Mouse (Mus musculus) lung, postnatal 14 days (tissue): Measurements from ENCODE around the gene Ubox5.

Source experiments
- DNase-seq: peaks from one replicate; pipeline ENCODE4 v3.0.0; 2021

Ubox5 gene

DNA sequence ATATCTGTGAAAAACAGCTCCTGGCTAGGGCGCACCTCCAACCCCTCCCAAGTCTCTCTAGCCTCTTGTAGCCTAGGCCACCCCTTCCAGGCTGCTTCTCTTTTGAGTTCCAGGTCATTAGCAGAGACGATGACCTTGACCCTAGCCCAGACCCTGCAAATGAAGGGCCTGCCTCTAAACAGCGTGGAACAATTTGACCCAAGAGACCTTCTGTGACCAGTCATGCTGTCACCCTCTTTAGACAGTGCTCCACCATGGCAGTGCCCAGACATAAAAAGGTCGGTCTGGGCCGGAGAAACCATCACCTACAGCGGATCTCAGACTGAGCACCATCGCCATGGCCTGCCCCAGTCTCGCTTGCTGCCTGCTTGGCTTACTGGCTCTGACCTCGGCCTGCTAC, 54.0 kb downstream of the Ubox5 start, which contains the start of gene Oxt:
TSS of gene Oxt (plus strand) at position 301 of the 400 bp plus-strand sequence.
- no peak for DNase-seq

DNA sequence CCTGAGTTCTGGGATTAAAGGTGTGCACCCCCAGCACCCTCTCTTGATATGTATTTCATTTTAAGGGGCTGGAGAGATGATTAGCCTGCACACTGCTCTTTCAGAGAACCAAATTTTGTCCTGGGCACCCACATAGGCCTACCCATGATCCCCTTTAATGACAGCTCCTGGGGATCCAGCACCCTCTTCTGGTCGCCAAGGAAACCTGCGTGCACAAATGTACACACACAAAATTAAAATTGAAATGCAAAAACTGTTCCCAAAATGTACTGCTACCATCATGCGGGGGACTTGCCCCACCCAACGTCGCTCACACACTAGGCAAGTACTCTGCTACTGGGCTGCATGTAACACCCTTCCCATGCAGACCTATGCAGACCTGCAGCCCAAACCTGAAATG, 54.9 kb downstream of the Ubox5 start:
- DNase-seq: no peak

DNA sequence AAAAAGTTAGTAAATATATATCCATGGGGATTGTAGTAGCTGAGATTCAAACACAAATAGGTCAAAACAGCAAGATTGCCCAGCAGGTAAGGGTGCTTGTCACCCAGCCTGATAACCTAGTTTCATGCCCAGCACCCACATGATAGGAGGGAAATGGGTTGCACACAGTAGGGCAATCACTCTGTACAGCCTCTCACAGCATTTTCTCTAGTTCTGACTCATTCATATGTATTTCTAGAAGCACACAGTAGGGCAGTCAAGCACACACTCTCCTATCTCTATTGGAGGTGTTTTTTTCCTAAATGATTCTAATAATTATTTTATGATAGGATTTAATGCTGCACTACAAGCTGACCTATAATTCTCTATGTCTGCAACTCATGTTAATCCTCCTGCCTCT, 59.9 kb downstream of the Ubox5 start:
- DNase-seq: no peak

DNA sequence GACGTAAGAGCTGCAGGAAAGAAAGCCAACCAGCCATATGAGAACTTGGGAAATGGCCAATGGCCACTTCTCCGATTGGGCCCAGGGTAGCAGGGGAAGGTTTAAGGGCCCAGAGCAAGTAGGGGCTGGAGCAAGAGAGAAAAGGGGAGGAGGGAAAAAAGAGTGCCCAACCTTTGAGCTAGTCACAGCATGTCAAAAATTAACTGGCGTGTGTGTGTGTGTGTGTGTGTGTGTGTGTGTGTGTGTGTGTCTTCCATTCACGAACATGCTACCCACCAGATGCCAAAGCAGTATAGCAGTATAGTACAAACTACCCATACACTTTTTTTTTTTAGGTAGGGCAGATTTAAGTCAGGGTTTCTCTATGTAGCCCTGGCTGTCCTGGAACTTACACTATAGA, 60.9 kb downstream of the Ubox5 start:
- DNase-seq: no peak

DNA sequence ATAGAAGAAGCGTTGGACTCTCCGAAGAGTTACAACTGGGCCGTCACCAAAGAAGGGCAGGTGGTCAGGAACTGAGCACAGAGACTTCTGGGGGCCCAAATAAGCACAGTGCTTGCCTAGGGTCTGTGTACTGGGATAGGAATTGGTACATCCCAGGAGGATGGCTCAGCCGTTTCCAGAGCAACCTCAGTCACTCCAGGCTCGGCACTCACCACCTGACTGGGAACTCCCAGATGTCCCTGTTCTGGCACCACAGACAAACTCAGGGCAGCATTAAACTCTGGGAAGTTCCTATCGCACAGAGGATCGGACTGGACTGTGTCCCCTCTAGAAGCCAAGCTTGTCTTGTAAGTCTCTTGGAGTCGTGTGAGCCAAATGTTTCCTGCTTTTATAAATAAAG, 64.9 kb downstream of the Ubox5 start:
- no peak for DNase-seq

DNA sequence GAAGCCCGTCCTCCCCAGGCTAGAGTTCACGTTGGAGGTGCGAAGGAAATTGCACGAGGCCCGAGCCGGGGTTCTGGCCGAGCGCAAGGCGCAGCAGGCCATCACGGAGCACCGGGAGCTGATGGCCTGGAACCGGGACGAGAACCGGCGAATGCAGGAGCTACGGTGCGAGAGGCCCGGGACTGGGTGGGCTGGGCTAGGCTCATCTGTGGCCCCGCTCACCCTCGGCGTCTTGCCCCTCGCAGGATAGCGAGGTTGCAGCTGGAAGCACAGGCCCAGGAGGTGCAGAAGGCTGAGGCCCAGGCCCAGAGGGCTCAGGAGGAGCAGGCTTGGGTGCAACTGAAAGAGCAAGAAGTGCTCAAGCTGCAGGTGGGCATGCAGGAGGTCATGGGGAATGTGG, 65.8 kb downstream of the Ubox5 start:
- no peak for DNase-seq

DNA sequence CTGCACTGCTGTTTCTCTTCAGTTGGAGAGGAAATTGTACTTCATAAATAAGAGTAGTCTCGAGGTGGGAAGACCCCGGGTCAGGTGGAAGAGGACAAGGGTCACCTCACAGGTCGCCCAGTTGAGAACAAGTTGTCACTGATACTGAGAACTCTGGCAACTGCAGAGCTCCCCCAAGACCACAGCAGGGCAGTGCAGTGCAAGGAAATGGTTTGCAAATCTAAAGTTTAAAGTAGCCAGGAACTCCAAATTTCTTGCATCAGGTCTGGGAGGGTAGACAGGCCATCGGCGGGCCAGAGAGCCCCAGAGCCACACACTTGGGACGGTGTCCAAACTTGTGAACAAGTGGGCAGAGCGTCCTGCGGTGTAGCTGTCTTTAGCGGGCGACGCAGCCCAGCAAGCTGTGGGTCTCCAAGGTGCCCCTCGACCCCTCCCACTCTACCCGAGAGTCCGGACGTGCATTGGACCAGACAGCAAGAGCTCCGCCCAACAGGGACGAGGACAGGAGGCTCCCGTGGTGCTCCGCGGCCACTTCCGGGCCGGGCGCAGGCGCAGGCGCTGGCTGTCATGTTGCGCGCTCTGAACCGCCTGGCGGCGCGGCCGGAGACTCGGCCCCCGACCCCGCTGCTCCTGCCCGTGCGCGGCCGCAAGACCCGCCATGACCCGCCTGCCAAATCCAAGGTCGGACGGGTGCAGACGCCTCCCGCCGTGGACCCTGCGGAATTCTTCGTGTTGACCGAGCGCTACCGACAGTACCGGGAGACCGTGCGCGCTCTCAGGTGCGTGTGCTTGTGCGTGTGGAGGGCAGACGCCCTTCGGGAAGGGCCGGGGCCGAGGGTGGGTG, 66.4 kb downstream of the Ubox5 start, which contains the start of gene Mrps26:
TSS of gene Mrps26 (plus strand) at position 531 of the 844 bp plus-strand sequence.
- DNase-seq: peak; percentile 91

DNA sequence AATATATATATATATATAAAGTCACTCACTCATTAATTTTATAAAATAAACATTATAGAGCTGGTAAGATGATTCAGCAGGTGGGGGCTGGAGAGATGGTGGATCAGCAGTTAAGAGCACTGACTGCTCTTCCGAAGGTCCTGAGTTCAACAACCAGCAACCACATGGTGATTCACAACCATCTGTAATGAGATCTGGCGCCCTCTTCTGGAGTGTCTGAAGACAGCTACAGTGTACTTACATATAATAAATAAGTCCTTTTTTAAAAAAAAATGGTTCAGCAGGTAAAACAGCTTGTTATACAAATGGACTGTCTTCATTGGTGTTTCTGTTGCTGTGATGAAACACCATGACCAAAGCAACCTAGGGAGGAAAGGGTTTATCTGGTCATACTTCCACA, 71.8 kb downstream of the Ubox5 start:
- no peak for DNase-seq

DNA sequence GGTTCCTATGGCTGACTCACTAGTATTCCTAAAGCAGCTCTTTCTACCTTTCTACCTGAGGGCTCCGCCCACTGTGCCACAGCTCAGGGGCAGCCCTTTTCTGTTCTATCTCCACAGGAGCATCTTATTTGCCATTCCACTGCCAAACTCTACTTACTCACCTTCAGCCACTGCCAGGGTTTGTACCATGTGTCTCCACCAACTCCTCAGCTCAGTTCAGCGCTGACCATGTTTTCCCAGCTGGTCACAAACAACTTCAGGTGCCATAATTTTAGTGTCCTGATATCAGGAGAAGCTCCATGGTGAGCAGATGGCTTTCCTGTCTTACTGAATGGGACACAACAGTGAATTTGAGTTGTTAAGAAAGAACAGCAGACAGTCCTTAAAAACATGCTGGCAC, 72.4 kb downstream of the Ubox5 start:
- DNase-seq: no peak

DNA sequence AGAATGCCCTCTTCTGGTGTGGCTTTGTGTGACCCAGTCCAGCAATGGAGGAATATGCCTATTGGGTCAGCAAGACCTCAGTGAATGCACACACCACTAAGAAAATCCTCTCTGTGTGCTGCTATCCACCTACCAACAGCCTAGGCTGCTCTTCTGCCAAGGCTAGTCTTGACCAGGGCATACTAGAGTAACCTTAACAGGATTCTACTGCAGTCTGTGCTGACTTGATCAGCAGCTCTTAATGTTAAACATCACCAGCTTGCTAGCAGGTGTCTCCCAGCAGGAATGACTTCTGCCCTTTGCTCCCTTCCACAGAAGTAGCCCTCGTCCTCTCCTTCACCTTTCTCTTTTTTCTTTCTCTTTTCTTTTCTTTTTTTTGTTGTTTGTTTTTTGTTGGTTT, 73.5 kb downstream of the Ubox5 start:
- no peak for DNase-seq

DNA sequence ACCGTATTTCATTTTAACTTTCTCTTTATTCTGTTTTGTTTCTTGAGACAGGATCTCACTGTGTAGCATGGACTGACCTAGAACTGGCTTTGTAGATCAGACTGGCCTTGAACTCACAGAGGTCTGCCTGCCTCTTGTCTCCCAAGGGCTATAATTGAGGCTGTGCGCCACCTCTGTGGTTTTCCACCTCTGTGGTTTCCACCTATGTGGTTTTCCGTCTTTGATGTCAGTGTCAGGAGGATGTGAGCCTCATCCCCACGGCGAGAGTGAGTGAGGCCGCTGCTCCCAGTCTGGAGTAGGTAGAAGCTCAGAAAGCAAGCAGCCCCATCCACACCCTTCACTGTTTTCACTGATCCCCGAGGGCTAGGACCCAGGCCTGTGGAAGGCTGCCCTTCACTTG, 75.0 kb downstream of the Ubox5 start:
- no peak for DNase-seq

DNA sequence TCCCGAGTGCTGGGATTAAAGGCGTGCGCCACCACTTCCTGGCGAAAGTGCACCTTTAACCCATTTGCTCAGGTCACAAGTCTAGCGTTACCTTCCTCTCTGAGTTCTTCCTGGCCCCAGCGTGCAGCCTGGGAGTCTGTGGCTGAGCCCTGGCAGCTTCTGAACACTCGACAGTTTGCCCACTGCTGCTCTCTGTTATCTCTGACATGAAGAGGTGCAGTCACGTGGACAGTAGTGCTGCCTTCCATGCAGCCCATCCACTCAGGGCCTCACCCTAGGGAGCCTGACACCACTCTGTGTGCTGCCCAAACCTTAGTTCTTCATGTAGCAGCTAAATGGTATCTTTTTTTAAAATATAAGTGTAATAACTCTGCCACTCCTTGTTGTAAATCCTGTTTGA, 82.9 kb downstream of the Ubox5 start:
- DNase-seq: no peak

DNA sequence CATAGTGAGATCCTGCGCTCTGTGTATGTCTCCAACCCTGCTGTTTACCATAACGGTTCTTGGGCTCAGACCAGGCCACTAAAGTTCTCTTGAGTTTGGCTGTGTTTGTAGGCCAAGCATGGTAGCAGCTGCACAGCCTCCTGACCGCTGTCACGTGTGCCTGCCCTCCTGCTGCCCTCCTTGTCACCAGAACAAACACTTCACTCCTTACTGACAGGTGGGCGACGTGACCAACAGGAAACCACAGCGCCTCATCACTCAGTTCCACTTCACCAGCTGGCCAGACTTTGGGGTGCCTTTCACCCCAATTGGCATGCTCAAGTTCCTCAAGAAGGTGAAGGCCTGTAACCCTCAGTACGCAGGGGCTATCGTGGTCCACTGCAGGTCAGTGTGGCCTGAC, 89.6 kb downstream of the Ubox5 start:
- no peak for DNase-seq
